Mouse (Mus musculus): Measurements from ENCODE around the gene Mrgprg. TPM values are rescaled to one million over a fixed set of nuclear protein-coding genes. Genes with fewer than 3 reads are reported as not detected.

The Mrgprg gene
- polyA plus RNA-seq, 1 experiment = not detected

GRCm38 (mm10) chr7:143752606-143753005 lies 14.2 kb downstream of the Mrgprg start:
- TF ChIP-seq POLR2A (IDR thresholded peaks at IDR 0.05; ENCODE audit: insufficient read depth, low read length) = no peak
- no peak for TF ChIP-seq EP300 (IDR thresholded peaks at IDR 0.05; ENCODE audit: insufficient read depth, low read depth, low read length)
- TF ChIP-seq CTCF (IDR thresholded peaks at IDR 0.05; ENCODE audit: low read depth, low read length) = no peak
- Histone ChIP-seq H3K4me1 (ENCODE audit: control insufficient read depth, insufficient read depth, low read length) (no peaks in the 10 kb centered on the region), H3K9me3 (replicated peaks; ENCODE audit: control insufficient read depth, insufficient read depth, low read length, poor library complexity, severe bottlenecking) (no peaks in the 10 kb centered on the region), H3K27ac (ENCODE audit: insufficient read depth, low read length) (no peak overlapping the region), H3K36me3 (ENCODE audit: control insufficient read depth, insufficient read depth, low read length, poor library complexity, severe bottlenecking) (no peaks in the 10 kb centered on the region), H3K4me3 (ENCODE audit: low read depth, low read length) (no peak overlapping the region), H3K27me3 (ENCODE audit: control insufficient read depth, insufficient read depth, low read length, poor library complexity, severe bottlenecking) (no peaks in the 10 kb centered on the region), H3K9ac (ENCODE audit: low read depth, poor library complexity, severe bottlenecking) (no peak overlapping the region)

- Histone ChIP-seq H3K9ac (ENCODE audit: low read depth, poor library complexity, severe bottlenecking) (no peak overlapping the region), H3K4me3 (ENCODE audit: low read depth, low read length) (no peak overlapping the region), H3K27ac (ENCODE audit: insufficient read depth, low read length) (no peak overlapping the region), H3K9me3 (replicated peaks; ENCODE audit: control insufficient read depth, insufficient read depth, low read length, poor library complexity, severe bottlenecking) (no peaks in the 10 kb centered on the region), H3K4me1 (ENCODE audit: control insufficient read depth, insufficient read depth, low read length) (no peaks in the 10 kb centered on the region), H3K27me3 (ENCODE audit: control insufficient read depth, insufficient read depth, low read length, poor library complexity, severe bottlenecking) (no peaks in the 10 kb centered on the region), H3K36me3 (ENCODE audit: control insufficient read depth, insufficient read depth, low read length, poor library complexity, severe bottlenecking) (no peaks in the 10 kb centered on the region)
- no peak for TF ChIP-seq EP300 (IDR thresholded peaks at IDR 0.05; ENCODE audit: insufficient read depth, low read depth, low read length)
Observed at GRCm38 (mm10) chr7:143752056-143752455, 14.7 kb downstream of the Mrgprg start.

GRCm38 (mm10) chr7:143751380-143751779 lies 15.4 kb downstream of the Mrgprg start:
- Histone ChIP-seq H3K9me3 (replicated peaks; ENCODE audit: control insufficient read depth, insufficient read depth, low read length, poor library complexity, severe bottlenecking) (no peaks in the 10 kb centered on the region), H3K9ac (ENCODE audit: low read depth, poor library complexity, severe bottlenecking) (no peak overlapping the region), H3K27me3 (ENCODE audit: control insufficient read depth, insufficient read depth, low read length, poor library complexity, severe bottlenecking) (no peaks in the 10 kb centered on the region), H3K36me3 (ENCODE audit: control insufficient read depth, insufficient read depth, low read length, poor library complexity, severe bottlenecking) (no peaks in the 10 kb centered on the region), H3K4me3 (ENCODE audit: low read depth, low read length) (no peak overlapping the region), H3K4me1 (ENCODE audit: control insufficient read depth, insufficient read depth, low read length) (no peaks in the 10 kb centered on the region), H3K27ac (ENCODE audit: insufficient read depth, low read length) (no peak overlapping the region)
- TF ChIP-seq CTCF (IDR thresholded peaks at IDR 0.05; ENCODE audit: low read depth, low read length) (no peak), EP300 (IDR thresholded peaks at IDR 0.05; ENCODE audit: insufficient read depth, low read depth, low read length) (no peak), POLR2A (IDR thresholded peaks at IDR 0.05; ENCODE audit: insufficient read depth, low read length) (no peak)

- TF ChIP-seq EP300 (IDR thresholded peaks at IDR 0.05; ENCODE audit: insufficient read depth, low read depth, low read length) (no peak), CTCF (IDR thresholded peaks at IDR 0.05; ENCODE audit: low read depth, low read length) (no peak), POLR2A (IDR thresholded peaks at IDR 0.05; ENCODE audit: insufficient read depth, low read length) (no peak)
- no peaks in the 10 kb centered on the region for H3K36me3 ChIP-seq (ENCODE audit: control insufficient read depth, insufficient read depth, low read length, poor library complexity, severe bottlenecking)
- no peaks in the 10 kb centered on the region for H3K27me3 ChIP-seq (ENCODE audit: control insufficient read depth, insufficient read depth, low read length, poor library complexity, severe bottlenecking)
- no peaks in the 10 kb centered on the region for H3K9me3 ChIP-seq (replicated peaks; ENCODE audit: control insufficient read depth, insufficient read depth, low read length, poor library complexity, severe bottlenecking)
- no peaks in the 10 kb centered on the region for H3K4me1 ChIP-seq (ENCODE audit: control insufficient read depth, insufficient read depth, low read length)
- H3K9ac ChIP-seq (ENCODE audit: low read depth, poor library complexity, severe bottlenecking) = no peak overlapping the region
- no peak overlapping the region for H3K27ac ChIP-seq (ENCODE audit: insufficient read depth, low read length)
- no peak overlapping the region for H3K4me3 ChIP-seq (ENCODE audit: low read depth, low read length)
Observed at GRCm38 (mm10) chr7:143749045-143749444, 17.7 kb downstream of the Mrgprg start.

GRCm38 (mm10) chr7:143748041-143748868 lies 18.5 kb downstream of the Mrgprg start:
- H3K4me3 ChIP-seq (ENCODE audit: low read depth, low read length) = no peak overlapping the region
- H3K36me3 ChIP-seq (ENCODE audit: control insufficient read depth, insufficient read depth, low read length, poor library complexity, severe bottlenecking) = no peaks in the 10 kb centered on the region
- no peak overlapping the region for H3K9ac ChIP-seq (ENCODE audit: low read depth, poor library complexity, severe bottlenecking)
- TF ChIP-seq CTCF (IDR thresholded peaks at IDR 0.05; ENCODE audit: low read depth, low read length) (peak; percentile 94), POLR2A (IDR thresholded peaks at IDR 0.05; ENCODE audit: insufficient read depth, low read length) (no peak), EP300 (IDR thresholded peaks at IDR 0.05; ENCODE audit: insufficient read depth, low read depth, low read length) (no peak)
- H3K9me3 ChIP-seq (replicated peaks; ENCODE audit: control insufficient read depth, insufficient read depth, low read length, poor library complexity, severe bottlenecking) = no peaks in the 10 kb centered on the region
- no peaks in the 10 kb centered on the region for H3K4me1 ChIP-seq (ENCODE audit: control insufficient read depth, insufficient read depth, low read length)
- no peaks in the 10 kb centered on the region for H3K27me3 ChIP-seq (ENCODE audit: control insufficient read depth, insufficient read depth, low read length, poor library complexity, severe bottlenecking)
- H3K27ac ChIP-seq (ENCODE audit: insufficient read depth, low read length) = no peak overlapping the region

- Histone ChIP-seq H3K9ac (ENCODE audit: low read depth, poor library complexity, severe bottlenecking) (peak overlapping the region; percentile 69), H3K36me3 (ENCODE audit: control insufficient read depth, insufficient read depth, low read length, poor library complexity, severe bottlenecking) (no peaks in the 10 kb centered on the region), H3K9me3 (replicated peaks; ENCODE audit: control insufficient read depth, insufficient read depth, low read length, poor library complexity, severe bottlenecking) (no peaks in the 10 kb centered on the region), H3K27me3 (ENCODE audit: control insufficient read depth, insufficient read depth, low read length, poor library complexity, severe bottlenecking) (no peaks in the 10 kb centered on the region), H3K4me3 (ENCODE audit: low read depth, low read length) (peak overlapping the region; percentile 51), H3K27ac (ENCODE audit: insufficient read depth, low read length) (no peak overlapping the region), H3K4me1 (ENCODE audit: control insufficient read depth, insufficient read depth, low read length) (peaks cover 1% of the 10 kb centered on the region)
- no peak for TF ChIP-seq EP300 (IDR thresholded peaks at IDR 0.05; ENCODE audit: insufficient read depth, low read depth, low read length)
- no peak for TF ChIP-seq POLR2A (IDR thresholded peaks at IDR 0.05; ENCODE audit: insufficient read depth, low read length)
- no peak for TF ChIP-seq CTCF (IDR thresholded peaks at IDR 0.05; ENCODE audit: low read depth, low read length)
Observed at GRCm38 (mm10) chr7:143740653-143741052, 26.1 kb downstream of the Mrgprg start.
